Mouse (Mus musculus) forebrain, embryonic 13.5 days (tissue): ENCODE data around the gene Nrl. TPM values are rescaled to one million over a fixed set of nuclear protein-coding genes. Genes with fewer than 3 reads are reported as not detected.

Experiments
- ATAC-seq: fragments of 200-750 bp; cut with Nextera tagmentation; 2 replicates; pipeline ENCODE4 v1.8.0; 2017
- H3K27ac ChIP-seq: fragments of 300-500 bp; sonication (generic); 2 replicates; pipeline ENCODE4 v1.5.1; 2015; ENCODE audit warnings: inconsistent platforms, mild to moderate bottlenecking, moderate library complexity
- H3K27me3 ChIP-seq: fragments of 300-500 bp; sonication (generic); 2 replicates; pipeline ENCODE4 v1.6.1; 2015; ENCODE audit warnings: mild to moderate bottlenecking, inconsistent platforms
- H3K36me3 ChIP-seq: fragments of 300-500 bp; sonication (generic); 2 replicates; pipeline ENCODE4 v1.6.1; 2015; ENCODE audit warnings: mild to moderate bottlenecking, inconsistent platforms; ENCODE audit not compliant: poor library complexity, severe bottlenecking
- H3K4me1 ChIP-seq: fragments of 300-500 bp; sonication (generic); 2 replicates; pipeline ENCODE4 v1.6.1; 2015; ENCODE audit warnings: inconsistent platforms
- H3K4me2 ChIP-seq: fragments of 300-500 bp; sonication (generic); 2 replicates; pipeline ENCODE4 v1.6.1; 2015; ENCODE audit warnings: inconsistent platforms, mild to moderate bottlenecking, moderate library complexity
- H3K4me3 ChIP-seq: fragments of 300-500 bp; sonication (generic); 2 replicates; pipeline ENCODE4 v1.5.1; 2015; ENCODE audit warnings: mild to moderate bottlenecking, inconsistent platforms
- H3K9ac ChIP-seq: fragments of 300-500 bp; sonication (generic); 2 replicates; pipeline ENCODE4 v1.6.1; 2015; ENCODE audit warnings: mild to moderate bottlenecking, inconsistent platforms
- H3K9me3 ChIP-seq: fragments of 300-500 bp; sonication (generic); replicated peaks from 2 replicates; pipeline ENCODE4 v1.6.1; 2016; ENCODE audit warnings: inconsistent platforms
- WGBS: fragments of 180-500 bp; shearing (Covaris S2); methylation state at CpG from one replicate; pipeline ENCODE4 v1.1.7; 2015; 5-methylcytosine and 5-hydroxymethylcytosine counted together
- polyA plus RNA-seq: library from polyadenylated mRNA; unstranded; fragments of >200 nt; fragmentation: Nextera tagmentation; extraction: Ambion mirVana; gene quantifications from 2 replicates; pipeline ENCODE4 v1.2.1, GENCODE M21; 2015

Gene Nrl
- polyA plus RNA-seq, 1 experiment from 2014 or later = not detected

DNA sequence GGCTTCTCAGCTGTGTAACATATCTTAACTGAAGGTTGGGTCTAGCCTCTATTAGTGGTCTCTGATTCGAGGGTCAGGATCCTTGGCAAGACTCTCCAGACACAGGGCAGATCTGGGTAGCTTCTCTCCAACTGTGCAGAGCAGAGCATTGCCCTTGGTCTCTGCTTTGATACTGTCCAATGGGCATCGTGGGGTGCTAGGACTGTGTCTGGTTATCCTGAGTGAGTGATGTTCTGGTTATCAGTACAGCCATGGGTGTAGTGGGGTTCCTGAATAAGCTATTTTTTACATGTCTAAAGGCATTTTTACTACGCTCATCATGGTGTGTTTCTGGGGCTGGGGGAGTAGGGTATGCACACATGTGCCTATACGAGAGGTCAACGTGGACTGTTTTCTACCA lies 47.0 kb downstream of the Nrl start:
- Histone ChIP-seq H3K36me3 (no peaks in the 10 kb centered on the region), H3K27me3 (no peaks in the 10 kb centered on the region), H3K4me1 (peaks cover 23% of the 10 kb centered on the region), H3K9me3 (no peaks in the 10 kb centered on the region), H3K27ac (no peak overlapping the region), H3K4me3 (no peak overlapping the region), H3K9ac (no peak overlapping the region), H3K4me2 (peak overlapping the region; percentile 65)
- ATAC-seq = no peak; the same call in 1 of the 2 replicates
- 95% methylated on average over 5 of the region's 5 CpGs for WGBS

DNA sequence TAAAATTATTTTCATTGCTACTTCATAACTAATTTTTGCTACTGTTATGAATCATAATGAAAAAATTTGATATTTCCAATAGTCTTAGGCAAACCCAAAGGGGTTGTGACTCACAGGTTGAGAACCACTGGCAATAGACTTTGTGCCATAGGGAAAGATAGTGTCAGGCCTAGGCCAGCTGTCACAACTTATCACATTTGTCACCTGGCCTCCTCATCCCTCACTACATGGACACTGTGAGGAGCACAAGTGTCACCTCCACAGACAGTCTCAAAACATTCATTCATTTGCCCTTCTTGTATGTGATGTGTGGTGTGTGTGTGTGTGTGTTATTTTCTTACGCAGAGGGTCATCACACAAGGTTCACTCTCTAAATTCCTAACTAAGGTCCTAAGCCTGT lies 47.4 kb downstream of the Nrl start:
- no peaks in the 10 kb centered on the region for H3K36me3 ChIP-seq
- no peak for ATAC-seq
- no peak overlapping the region for H3K4me2 ChIP-seq
- no peaks in the 10 kb centered on the region for H3K27me3 ChIP-seq
- peaks cover 23% of the 10 kb centered on the region for H3K4me1 ChIP-seq
- H3K9ac ChIP-seq = no peak overlapping the region
- H3K9me3 ChIP-seq = no peaks in the 10 kb centered on the region
- WGBS = 100% methylated on average over 1 of the region's 1 CpGs
- H3K4me3 ChIP-seq = no peak overlapping the region
- no peak overlapping the region for H3K27ac ChIP-seq

DNA sequence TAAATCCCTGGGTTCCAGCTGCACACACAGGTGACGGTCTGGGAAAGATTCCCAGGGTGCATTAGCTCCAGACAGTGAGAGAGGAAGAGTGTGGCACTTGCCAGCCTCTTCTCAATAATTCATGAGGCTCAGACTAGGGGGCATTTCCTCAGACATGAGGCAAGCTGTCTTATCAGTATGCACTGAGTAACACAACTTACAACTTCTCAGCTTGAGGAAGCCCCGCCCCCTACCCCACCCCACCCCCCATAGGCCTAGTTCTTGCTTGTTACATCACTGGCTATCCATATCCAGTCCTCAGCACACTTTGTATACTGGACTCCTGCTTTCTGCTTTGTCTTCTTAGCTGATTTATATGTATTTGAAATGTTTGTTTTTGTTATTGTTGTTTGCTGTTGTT lies 49.1 kb downstream of the Nrl start:
- Histone ChIP-seq H3K27me3 (no peaks in the 10 kb centered on the region), H3K9me3 (no peaks in the 10 kb centered on the region), H3K4me2 (no peak overlapping the region), H3K9ac (no peak overlapping the region), H3K4me3 (no peak overlapping the region), H3K4me1 (peaks cover 22% of the 10 kb centered on the region), H3K27ac (no peak overlapping the region), H3K36me3 (no peaks in the 10 kb centered on the region)
- ATAC-seq = no peak
- WGBS = 56% methylated on average over 2 of the region's 2 CpGs

DNA sequence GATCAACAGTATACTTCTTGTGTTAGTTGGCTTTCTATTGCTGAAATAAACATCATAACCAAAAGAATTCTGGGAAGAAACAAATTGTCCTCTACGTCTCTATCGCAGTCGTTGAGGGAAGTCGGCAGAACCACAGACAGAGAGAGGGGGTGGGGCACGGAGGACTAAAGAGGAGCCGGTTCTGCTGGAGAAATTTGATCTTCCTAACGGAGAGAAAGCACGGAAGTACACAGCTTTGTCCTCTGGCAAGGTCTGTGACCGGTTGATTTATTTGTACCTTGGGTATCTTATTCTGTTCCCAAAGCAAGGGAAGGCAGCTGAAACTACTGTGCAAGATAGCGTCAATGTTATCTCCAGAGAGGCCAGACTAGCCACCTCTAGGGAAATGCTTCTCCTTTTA lies 54.0 kb downstream of the Nrl start:
- Histone ChIP-seq H3K4me2 (no peak overlapping the region), H3K27ac (no peak overlapping the region)
- 21% methylated on average over 10 of the region's 10 CpGs for WGBS

DNA sequence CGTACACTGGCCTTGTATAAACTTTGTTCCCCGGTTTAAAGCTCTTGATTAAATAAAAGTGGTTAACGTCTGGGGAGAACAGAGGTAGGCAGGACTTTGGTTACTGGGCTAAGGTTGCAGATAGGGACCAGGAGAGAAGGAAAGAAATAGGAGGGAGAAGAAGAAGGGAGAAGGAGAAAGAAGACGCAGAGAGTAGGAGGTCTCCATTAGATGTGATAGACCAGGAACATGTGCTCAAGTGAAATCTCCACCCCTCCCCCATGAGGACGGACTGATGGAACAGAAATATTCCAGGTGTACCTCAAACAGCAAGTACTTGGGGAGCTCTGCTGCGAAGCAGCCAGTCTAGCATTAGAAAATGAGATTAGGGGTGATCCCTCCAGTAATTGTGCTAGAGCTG lies 55.0 kb downstream of the Nrl start:
- no peak for ATAC-seq
- no peak overlapping the region for H3K4me2 ChIP-seq
- H3K36me3 ChIP-seq = no peaks in the 10 kb centered on the region
- no peak overlapping the region for H3K27ac ChIP-seq
- H3K9ac ChIP-seq = no peak overlapping the region
- 85% methylated on average over 6 of the region's 6 CpGs for WGBS
- H3K4me1 ChIP-seq = no peaks in the 10 kb centered on the region
- no peak overlapping the region for H3K4me3 ChIP-seq
- H3K9me3 ChIP-seq = no peaks in the 10 kb centered on the region
- no peaks in the 10 kb centered on the region for H3K27me3 ChIP-seq

More for the DNA sequence above, 54.0 kb downstream of the Nrl start:
- H3K9ac ChIP-seq = no peak overlapping the region
- no peaks in the 10 kb centered on the region for H3K4me1 ChIP-seq
- ATAC-seq = no peak
- no peaks in the 10 kb centered on the region for H3K27me3 ChIP-seq
- no peaks in the 10 kb centered on the region for H3K36me3 ChIP-seq
- H3K4me3 ChIP-seq = no peak overlapping the region
- no peaks in the 10 kb centered on the region for H3K9me3 ChIP-seq

DNA sequence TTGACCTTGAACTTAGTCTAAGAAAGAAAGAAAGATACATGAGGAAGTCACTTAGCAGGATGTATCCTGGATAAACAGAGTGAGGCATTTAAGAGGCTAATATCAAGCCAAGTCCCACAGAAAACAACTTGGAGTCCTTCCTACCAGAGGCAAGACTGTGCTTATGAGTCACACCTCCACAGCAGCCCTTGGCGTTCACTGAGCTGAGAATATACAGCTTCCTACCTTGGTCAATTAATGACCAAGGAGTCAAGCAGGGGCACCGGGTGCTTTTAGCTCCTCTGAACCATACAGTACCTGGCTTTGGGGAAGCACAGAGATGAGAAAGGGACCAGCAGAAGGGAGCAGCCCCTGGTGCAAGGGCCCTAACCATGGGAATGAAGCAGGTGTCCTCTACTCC lies 55.7 kb downstream of the Nrl start:
- no peaks in the 10 kb centered on the region for H3K4me1 ChIP-seq
- no peaks in the 10 kb centered on the region for H3K9me3 ChIP-seq
- no peak overlapping the region for H3K27ac ChIP-seq
- H3K4me2 ChIP-seq = no peak overlapping the region
- 85% methylated on average over 2 of the region's 2 CpGs for WGBS
- no peaks in the 10 kb centered on the region for H3K36me3 ChIP-seq
- H3K4me3 ChIP-seq = no peak overlapping the region
- H3K27me3 ChIP-seq = no peaks in the 10 kb centered on the region
- ATAC-seq = no peak
- H3K9ac ChIP-seq = no peak overlapping the region

Other genes starting within 250 kb of the Nrl start
- 65.5 and 70.4 TPM in 2 replicates for gene Dhrs4, start 46.2 kb downstream of the Nrl start, polyA plus RNA-seq
- 21.7 and 23.3 TPM in 2 replicates for gene Carmil3, start 34.3 kb downstream of the Nrl start, polyA plus RNA-seq
- 1.5 and 2.0 TPM in 2 replicates for gene Cpne6, start 14.5 kb downstream of the Nrl start, polyA plus RNA-seq
- 17.9 and 18.1 TPM in 2 replicates for gene Pck2, start 15.3 kb upstream of the Nrl start, polyA plus RNA-seq
- gene Dcaf11, start 35.0 kb upstream of the Nrl start, polyA plus RNA-seq = 108 and 115 TPM in 2 replicates
- 0.63 TPM in 1 of 2 replicates, not detected in the other for gene A730061H03Rik, start 35.4 kb upstream of the Nrl start, polyA plus RNA-seq
- not detected in 2 replicates for gene Fitm1, start 50.6 kb upstream of the Nrl start, polyA plus RNA-seq
- gene Psme1, start 53.1 kb upstream of the Nrl start, polyA plus RNA-seq = 154 and 156 TPM in 2 replicates
- gene Emc9, start 60.3 kb upstream of the Nrl start, polyA plus RNA-seq = 8.2 and 8.8 TPM in 2 replicates
- 200 and 206 TPM in 2 replicates for gene Psme2, start 66.1 kb upstream of the Nrl start, polyA plus RNA-seq
- 13.3 and 22.0 TPM in 2 replicates for gene Rnf31, start 66.7 kb upstream of the Nrl start, polyA plus RNA-seq
- gene Irf9, start 78.6 kb upstream of the Nrl start, polyA plus RNA-seq = 6.9 and 7.2 TPM in 2 replicates
- gene Rec8, start 93.1 kb upstream of the Nrl start, polyA plus RNA-seq = 7.9 and 9.3 TPM in 2 replicates
- gene Ipo4, start 111.0 kb upstream of the Nrl start, polyA plus RNA-seq = 65.5 and 76.0 TPM in 2 replicates
- gene Gm49378, start 112.9 kb upstream of the Nrl start, polyA plus RNA-seq = 1.1 and 1.5 TPM in 2 replicates
- gene Tm9sf1, start 118.8 kb upstream of the Nrl start, polyA plus RNA-seq = 64.3 and 71.3 TPM in 2 replicates
- gene Tssk4, start 125.2 kb upstream of the Nrl start, polyA plus RNA-seq = 0.57 and 0.67 TPM in 2 replicates
- gene Mdp1, start 135.5 kb upstream of the Nrl start, polyA plus RNA-seq = 66.3 and 70.1 TPM in 2 replicates
- 57.5 and 60.4 TPM in 2 replicates for gene Gmpr2, start 147.0 kb upstream of the Nrl start, polyA plus RNA-seq
- 665 and 692 TPM in 2 replicates for gene Nedd8, start 147.1 kb upstream of the Nrl start, polyA plus RNA-seq
- 45.1 and 51.6 TPM in 2 replicates for gene Tinf2, start 156.8 kb upstream of the Nrl start, polyA plus RNA-seq
- 0.13 and 0.21 TPM in 2 replicates for gene Tgm1, start 188.9 kb upstream of the Nrl start, polyA plus RNA-seq
- 33.5 and 37.8 TPM in 2 replicates for gene Rabggta, start 197.3 kb upstream of the Nrl start, polyA plus RNA-seq
- 77.1 and 78.8 TPM in 2 replicates for gene Dhrs1, start 220.7 kb upstream of the Nrl start, polyA plus RNA-seq
- 44.4 and 46.4 TPM in 2 replicates for gene Nop9, start 220.7 kb upstream of the Nrl start, polyA plus RNA-seq
- gene Cideb, start 233.5 kb upstream of the Nrl start, polyA plus RNA-seq = 0.20 and 0.23 TPM in 2 replicates
- 0.18 and 0.29 TPM in 2 replicates for gene Ltb4r2, start 236.4 kb upstream of the Nrl start, polyA plus RNA-seq
- 0.45 TPM in 1 of 2 replicates, not detected in the other for gene Ltb4r1, start 241.0 kb upstream of the Nrl start, polyA plus RNA-seq